Mouse (Mus musculus) G1E (cell line): ENCODE data around the gene Slc22a17. TPM values are rescaled to one million over a fixed set of nuclear protein-coding genes. Genes with fewer than 3 reads are reported as not detected.

Source experiments
- ATAC-seq: 2 replicates; pipeline ENCODE4 v1.8.0; 2016; ENCODE audit warnings: mild to moderate bottlenecking; ENCODE audit not compliant: insufficient number of reproducible peaks, poor library complexity, low FRiP score, severe bottlenecking; ENCODE audit errors: extremely low read depth
- DNase-seq: peaks from one replicate; pipeline ENCODE4 v3.0.0; 2012; ENCODE audit warnings: low spot score
- H3K27me3 ChIP-seq: 2 replicates; pipeline ENCODE4 v1.6.1; 2012; ENCODE audit warnings: mild to moderate bottlenecking, low read length, inconsistent platforms; ENCODE audit not compliant: insufficient read depth
- H3K36me3 ChIP-seq: replicated peaks from 2 replicates; pipeline ENCODE3; 2012; ENCODE audit warnings: mild to moderate bottlenecking, inconsistent platforms
- H3K4me1 ChIP-seq: 2 replicates; pipeline ENCODE4 v1.6.1; 2012; ENCODE audit warnings: low read depth, low read length, inconsistent platforms, mixed read lengths; ENCODE audit not compliant: insufficient read depth
- H3K4me3 ChIP-seq: 2 replicates; pipeline ENCODE4 v1.5.1; 2012; ENCODE audit warnings: low read depth, mild to moderate bottlenecking, inconsistent platforms, low read length, moderate library complexity, mixed read lengths
- H3K9me3 ChIP-seq: replicated peaks from 2 replicates; pipeline ENCODE4 v1.6.1; 2012; ENCODE audit warnings: inconsistent platforms
- CTCF ChIP-seq: IDR thresholded peaks from 2 replicates; pipeline ENCODE4 v1.5.1; 2012; ENCODE audit warnings: low read depth, low read length, inconsistent platforms, mixed read lengths
- GATA1 ChIP-seq: IDR thresholded peaks from 2 replicates; pipeline ENCODE4 v1.6.1; 2012; ENCODE audit warnings: borderline replicate concordance, low read length, inconsistent platforms, mixed read lengths
- GATA2 ChIP-seq: IDR thresholded peaks from 2 replicates; pipeline ENCODE4 v1.6.1; 2012; ENCODE audit warnings: low read depth, low read length, inconsistent platforms, borderline replicate concordance
- POLR2AphosphoS5 ChIP-seq: IDR thresholded peaks from 2 replicates; pipeline ENCODE4 v1.6.1; 2012; ENCODE audit warnings: low read depth, low read length, inconsistent platforms; ENCODE audit not compliant: insufficient replicate concordance
- TAL1 ChIP-seq: conservative IDR thresholded peaks from 2 replicates; pipeline ENCODE4 v1.6.1; 2012; ENCODE audit warnings: low read depth, low read length, inconsistent platforms, mixed read lengths
- polyA plus RNA-seq: library from polyadenylated mRNA; stranded (reverse); fragments of >175 nt; gene quantifications from 2 replicates; pipeline ENCODE4 v1.2.3, GENCODE M21; 2012
- total RNA-seq, 2 experiments: library from RNA; stranded (forward) in 1 of 2; stranded (reverse) in 1 of 2; fragments of 200-1000 nt in 1 of 2; fragments of >200 nt in 1 of 2; fragmentation: Nextera tagmentation in 1 of 2; gene quantifications; 2 replicates each; pipeline ENCODE4 v1.2.3; 2014 to 2017

Gene Slc22a17
- total and polyA plus RNA-seq, 3 experiments: 0.05 to 0.60 (median 0.13) TPM

DNA sequence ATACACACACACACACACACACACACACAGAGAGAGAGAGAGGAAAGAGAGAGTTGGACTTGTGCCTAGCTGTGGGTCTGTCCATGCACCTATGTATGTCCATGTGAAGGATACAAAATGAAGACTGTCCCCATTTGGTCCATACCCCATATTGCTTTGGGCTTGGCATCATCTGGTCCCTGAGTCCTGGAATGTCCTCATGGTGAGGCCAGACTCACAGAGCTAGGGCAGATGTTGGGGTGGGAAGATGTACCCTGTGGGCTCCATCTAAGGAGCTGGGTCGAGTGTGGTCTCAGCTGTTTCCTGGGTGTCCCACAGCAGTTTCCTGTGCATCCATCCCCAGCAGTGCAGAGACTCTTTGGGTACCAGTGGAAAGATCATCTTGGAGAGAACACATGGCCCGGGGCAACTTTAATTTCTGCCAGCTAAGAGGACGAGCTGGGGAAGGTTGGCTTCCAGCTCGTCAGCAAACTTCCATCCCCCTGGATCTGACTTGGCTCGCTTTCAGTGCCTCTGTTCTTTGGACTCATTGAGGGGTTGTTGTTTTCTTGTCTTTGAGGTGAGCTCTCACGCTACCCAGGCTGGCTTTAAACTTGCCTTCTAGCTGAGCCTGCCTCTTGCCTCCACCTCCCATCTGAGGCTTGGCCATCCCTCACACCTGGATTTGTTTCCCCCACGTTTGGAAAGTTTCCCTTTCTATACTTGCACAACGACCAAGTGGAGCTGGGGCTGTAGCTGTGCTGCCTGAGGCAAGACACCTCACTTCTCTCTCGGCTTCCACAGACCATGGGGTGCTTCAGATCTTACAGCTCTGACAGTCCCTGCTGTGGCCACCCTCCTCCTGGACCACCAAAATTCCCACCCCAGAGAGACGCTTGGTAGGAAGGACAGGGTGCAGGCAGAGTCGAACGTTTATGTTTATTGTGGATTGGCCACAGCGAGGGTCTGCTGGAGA, 28.4 kb upstream of the Slc22a17 start:
- no peak overlapping the region for H3K4me3 ChIP-seq
- H3K36me3 ChIP-seq: no peaks in the 10 kb centered on the region
- no peak for ATAC-seq
- TF ChIP-seq CTCF: no peak
- TF ChIP-seq POLR2AphosphoS5: no peak
- no peak for TF ChIP-seq GATA2
- TF ChIP-seq GATA1: no peak
- no peak for TF ChIP-seq TAL1
- no peak for DNase-seq
- no peaks in the 10 kb centered on the region for H3K4me1 ChIP-seq
- no peaks in the 10 kb centered on the region for H3K9me3 ChIP-seq
- peaks cover 27% of the 10 kb centered on the region; the same call in 1 of the 2 replicates for H3K27me3 ChIP-seq

GRCm38 (mm10) chr14:54940176-54940530, 27.2 kb upstream of the Slc22a17 start:
- H3K4me1 ChIP-seq: no peaks in the 10 kb centered on the region
- H3K9me3 ChIP-seq: no peaks in the 10 kb centered on the region
- ATAC-seq (no peak), DNase-seq (no peak)
- peaks cover 27% of the 10 kb centered on the region; the same call in 1 of the 2 replicates for H3K27me3 ChIP-seq
- H3K36me3 ChIP-seq: no peaks in the 10 kb centered on the region
- no peak for TF ChIP-seq CTCF
- TF ChIP-seq TAL1: no peak
- no peak for TF ChIP-seq GATA1
- TF ChIP-seq POLR2AphosphoS5: no peak
- no peak for TF ChIP-seq GATA2
- H3K4me3 ChIP-seq: no peak overlapping the region

GRCm38 (mm10) chr14:54939434-54940175, 26.7 kb upstream of the Slc22a17 start:
- DNase-seq (peak; percentile 71), ATAC-seq (no peak)
- Histone ChIP-seq H3K9me3 (no peaks in the 10 kb centered on the region), H3K36me3 (no peaks in the 10 kb centered on the region), H3K27me3 (peaks cover 30% of the 10 kb centered on the region; the same call in 1 of the 2 replicates), H3K4me3 (no peak overlapping the region), H3K4me1 (no peaks in the 10 kb centered on the region)
- TF ChIP-seq GATA1 (no peak), TAL1 (no peak), POLR2AphosphoS5 (no peak), CTCF (peak; percentile 81)

DNA sequence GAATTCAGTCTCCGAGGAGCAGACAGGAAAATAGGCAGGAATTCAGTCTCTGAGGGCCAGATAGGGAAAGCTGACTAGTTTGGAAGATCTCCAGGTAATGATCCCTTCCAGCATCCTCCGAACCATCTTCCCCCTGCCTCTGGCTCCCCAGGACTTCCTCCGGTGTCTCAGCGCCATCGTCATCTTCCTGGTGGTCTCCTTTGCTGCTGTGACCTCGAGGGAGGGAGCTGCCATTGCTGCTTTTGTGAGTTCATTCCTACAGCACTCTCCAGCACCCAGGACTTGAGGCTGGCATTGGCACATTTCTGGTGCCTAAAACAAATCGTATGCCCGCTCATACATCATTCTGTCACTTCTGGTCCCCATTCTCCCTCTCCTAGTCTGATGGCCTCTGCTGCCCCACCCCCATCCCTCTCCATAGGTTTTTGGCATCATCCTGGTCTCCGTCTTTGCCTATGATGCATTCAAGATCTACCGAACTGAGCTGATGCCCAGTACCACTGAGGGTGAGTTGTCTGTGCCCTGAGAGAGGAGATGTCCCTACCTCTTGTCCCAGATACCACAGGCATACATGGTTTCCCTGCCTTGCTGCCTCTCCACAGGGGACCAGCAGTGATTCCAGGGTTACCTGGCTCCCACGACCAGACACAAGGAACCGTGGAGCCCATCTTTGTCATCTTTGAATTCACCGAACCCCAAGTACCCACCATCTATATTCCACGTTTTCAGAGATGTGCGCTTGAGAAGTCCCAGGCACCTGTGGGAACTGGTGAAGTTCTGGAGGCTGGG, 25.7 kb upstream of the Slc22a17 start:
- no peaks in the 10 kb centered on the region for H3K36me3 ChIP-seq
- no peak overlapping the region for H3K4me3 ChIP-seq
- H3K27me3 ChIP-seq: peaks cover 28% of the 10 kb centered on the region; the same call in 1 of the 2 replicates
- no peaks in the 10 kb centered on the region for H3K4me1 ChIP-seq
- TF ChIP-seq CTCF (no peak), GATA1 (no peak), GATA2 (no peak), TAL1 (no peak), POLR2AphosphoS5 (no peak)
- DNase-seq (no peak), ATAC-seq (no peak)
- no peaks in the 10 kb centered on the region for H3K9me3 ChIP-seq

- no peak for ATAC-seq
- no peaks in the 10 kb centered on the region for H3K36me3 ChIP-seq
- no peaks in the 10 kb centered on the region for H3K4me1 ChIP-seq
- H3K9me3 ChIP-seq: no peaks in the 10 kb centered on the region
- DNase-seq: no peak
- H3K4me3 ChIP-seq: no peak overlapping the region
- no peak for TF ChIP-seq GATA1
- TF ChIP-seq CTCF: no peak
- TF ChIP-seq POLR2AphosphoS5: no peak
- TF ChIP-seq TAL1: no peak
- no peak for TF ChIP-seq GATA2
- peaks cover 31% of the 10 kb centered on the region; the same call in 1 of the 2 replicates for H3K27me3 ChIP-seq
These were observed 24.6 kb upstream of the Slc22a17 start for GRCm38 (mm10) chr14:54937361-54938182.
